Mouse (Mus musculus) neutrophil, adult 5-6 weeks (primary cell): Measurements from ENCODE around the gene Tbcb. TPM values are rescaled to one million over a fixed set of nuclear protein-coding genes. Genes with fewer than 3 reads are reported as not detected.
"Not testable (repeated sequence)": the region's sequence is repeated elsewhere in the genome, so short reads cannot be mapped to it uniquely, and the experiment has no call there.

Experiments used
- ATAC-seq: fragments of 151-379, 151-347 bp; 2 replicates; pipeline ENCODE4 v1.8.0; 2017; ENCODE audit warnings: mild to moderate bottlenecking, moderate TSS enrichment; ENCODE audit not compliant: insufficient number of reproducible peaks, poor library complexity, low FRiP score, severe bottlenecking; ENCODE audit errors: extremely low read depth
- total RNA-seq: library from RNA; stranded (forward); fragments of 200-1000 nt; gene quantifications from 2 replicates; pipeline ENCODE4 v1.2.3, GENCODE M21; 2017

Gene Tbcb
- total RNA-seq = 16.5 and 21.6 TPM in 2 replicates

DNA sequence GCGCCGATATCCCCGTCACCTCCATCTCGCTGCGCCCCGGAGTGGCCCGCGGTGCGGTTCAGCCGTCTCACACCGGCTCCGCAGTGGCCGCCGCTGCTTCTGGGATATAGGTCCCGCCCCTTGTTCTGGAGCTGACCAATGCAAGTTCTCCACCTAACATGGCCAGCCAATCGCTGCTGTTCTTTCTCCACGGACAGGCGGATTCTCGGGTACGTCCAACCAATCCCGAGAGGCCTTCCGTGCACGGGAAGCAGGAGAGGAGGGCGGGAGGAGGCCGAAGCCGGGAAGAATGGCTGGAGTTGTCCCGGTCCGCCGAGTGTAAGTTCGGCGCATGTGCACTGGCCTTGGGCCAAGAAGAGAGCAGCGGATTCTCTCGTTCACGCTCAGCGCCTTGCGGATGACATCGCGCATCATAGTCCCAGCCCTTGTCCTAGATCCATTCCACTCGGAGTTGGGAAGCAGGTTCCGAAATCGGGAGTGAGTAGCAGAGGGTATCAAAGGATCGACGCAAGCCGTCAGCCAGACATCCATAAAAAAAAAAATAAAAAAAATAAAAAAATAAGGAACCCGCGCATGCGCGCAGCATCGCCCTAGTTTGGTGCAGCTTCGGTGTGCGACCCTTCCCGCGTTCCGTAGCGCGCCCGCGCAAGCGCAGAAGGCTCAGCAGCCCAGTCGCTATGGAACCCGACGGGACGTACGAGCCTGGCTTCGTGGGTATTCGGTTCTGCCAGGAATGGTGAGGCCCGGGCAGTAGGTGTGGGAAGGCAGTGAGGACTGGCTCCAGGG lies at the start of gene Tbcb, which contains the start of gene Polr2i:
Gene Tbcb (minus strand): TSS at position 604 of the 786 bp plus-strand sequence.
Gene Polr2i (plus strand): TSS at position 280 of the 786 bp plus-strand sequence.
- ATAC-seq = peak; percentile 93

DNA sequence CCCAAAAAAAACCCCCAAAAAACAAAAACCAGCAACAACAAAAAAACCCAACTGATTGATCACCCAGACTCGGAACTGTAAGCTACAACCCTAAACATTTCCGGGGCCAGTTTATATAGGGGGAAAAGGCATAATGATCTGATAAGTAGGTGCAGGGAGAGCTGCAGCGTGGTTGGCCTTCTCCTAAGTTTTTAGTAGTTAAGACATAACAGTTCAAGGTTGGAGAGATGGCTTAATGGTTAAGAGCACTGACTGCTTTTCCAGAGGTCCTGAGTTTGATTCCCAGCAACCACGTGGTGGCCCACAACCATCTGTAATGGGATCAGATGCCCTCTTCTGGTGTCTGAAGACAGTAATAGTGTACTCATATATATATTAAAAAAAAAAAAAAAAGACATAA lies 49.5 kb upstream of the Tbcb start:
- ATAC-seq = no peak

DNA sequence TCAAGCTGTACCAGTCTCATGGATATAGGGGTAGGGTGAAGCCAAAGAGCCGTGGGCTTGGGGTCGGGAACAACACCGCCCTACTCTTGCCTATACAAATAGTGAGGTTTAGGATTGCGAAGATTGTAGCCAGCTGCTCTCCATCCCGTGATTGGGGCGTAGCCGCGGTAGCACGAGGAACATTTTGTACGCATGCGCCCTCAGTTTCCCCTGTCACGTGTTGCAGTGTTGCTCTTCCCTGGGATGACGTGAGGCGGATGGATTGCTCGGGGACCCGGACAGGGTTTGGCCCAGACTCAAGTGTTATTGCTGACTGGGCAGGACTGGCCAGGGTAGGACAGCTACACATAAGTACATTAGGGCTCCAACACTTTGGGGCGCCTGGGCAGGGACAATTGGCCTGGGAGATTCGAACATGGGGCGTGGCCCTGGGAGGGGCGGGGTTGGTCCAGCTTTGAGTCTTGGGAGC lies 48.6 kb upstream of the Tbcb start:
- ATAC-seq = peak; percentile 34

DNA sequence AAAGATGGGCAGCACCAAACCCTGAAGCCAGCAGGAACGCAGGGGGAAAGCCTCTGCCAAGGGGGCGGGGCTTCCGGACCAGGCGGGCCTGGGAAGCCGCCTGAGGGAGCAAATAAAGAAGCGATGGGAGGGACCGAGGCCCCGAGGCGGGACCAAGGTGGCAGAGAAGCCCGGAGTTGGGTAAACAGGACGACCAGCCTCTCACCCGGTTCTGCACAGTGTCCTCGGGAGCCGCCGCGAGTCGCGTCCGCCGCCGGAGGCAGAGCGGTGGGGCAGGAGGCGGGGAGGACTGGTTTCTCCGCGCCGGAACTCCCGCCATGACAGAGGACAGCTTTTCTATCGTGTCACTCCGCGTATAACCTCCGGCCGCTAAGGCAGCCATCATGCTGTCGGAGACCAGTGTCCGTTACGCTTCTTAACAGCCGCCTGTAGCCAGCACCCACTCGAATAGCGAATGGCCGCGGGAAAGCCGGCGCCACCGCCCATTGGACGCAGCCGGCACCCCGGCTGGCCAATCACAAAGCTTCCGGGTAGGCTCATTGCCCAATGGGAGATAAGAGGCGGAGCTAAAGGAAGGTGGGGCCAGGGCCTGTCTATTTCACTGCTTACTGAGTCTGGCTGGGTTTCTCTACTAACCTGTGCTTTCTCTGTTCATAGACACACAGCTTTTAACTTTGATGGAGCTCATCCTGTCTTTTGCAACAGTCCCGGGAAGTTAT lies 48.0 kb upstream of the Tbcb start, which contains the start of the genes Thap8 and Wdr62:
Gene Thap8 (plus strand): TSS at position 144 of the 719 bp plus-strand sequence.
Gene Wdr62 (minus strand): TSS at position 469 of the 719 bp plus-strand sequence.
- peak; percentile 98 for ATAC-seq

DNA sequence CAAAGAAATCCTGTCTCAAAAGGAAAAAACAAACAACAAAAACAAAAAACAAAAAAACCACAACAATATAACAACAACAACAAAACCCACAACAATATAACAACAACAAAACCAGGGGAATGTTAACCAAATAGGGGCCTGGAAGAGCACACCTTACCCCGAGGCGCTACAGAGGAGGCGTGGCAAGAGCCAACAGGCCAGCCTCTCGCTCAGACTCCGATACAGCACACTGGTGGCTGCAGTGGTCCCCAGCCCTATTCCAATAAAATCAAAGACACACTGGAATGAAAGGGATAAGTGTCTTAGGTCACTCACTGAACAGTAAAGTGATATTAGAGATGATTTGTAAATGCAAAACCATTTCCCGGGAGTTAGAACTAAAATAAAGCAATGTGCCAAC lies 47.5 kb upstream of the Tbcb start:
- no peak for ATAC-seq

DNA sequence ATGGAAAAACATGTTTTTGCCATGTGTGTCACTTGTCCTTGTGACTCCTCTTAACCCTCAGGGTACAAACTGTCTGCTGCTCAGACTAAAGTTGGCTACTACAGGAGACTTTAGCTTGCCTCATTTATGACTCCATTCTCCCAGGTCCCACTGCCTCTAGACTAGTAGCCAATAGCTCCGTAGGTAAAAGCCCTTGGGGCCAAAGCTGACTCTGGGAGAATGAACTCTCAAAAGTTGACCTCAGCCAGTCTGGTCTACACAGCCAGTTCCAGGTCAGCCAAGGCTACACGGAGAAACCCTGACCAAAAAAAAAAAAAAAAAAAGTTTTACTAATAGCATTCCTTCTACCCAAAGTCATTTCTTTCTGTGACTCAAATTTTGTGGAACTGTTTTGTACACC lies 46.8 kb upstream of the Tbcb start:
- ATAC-seq = no peak

DNA sequence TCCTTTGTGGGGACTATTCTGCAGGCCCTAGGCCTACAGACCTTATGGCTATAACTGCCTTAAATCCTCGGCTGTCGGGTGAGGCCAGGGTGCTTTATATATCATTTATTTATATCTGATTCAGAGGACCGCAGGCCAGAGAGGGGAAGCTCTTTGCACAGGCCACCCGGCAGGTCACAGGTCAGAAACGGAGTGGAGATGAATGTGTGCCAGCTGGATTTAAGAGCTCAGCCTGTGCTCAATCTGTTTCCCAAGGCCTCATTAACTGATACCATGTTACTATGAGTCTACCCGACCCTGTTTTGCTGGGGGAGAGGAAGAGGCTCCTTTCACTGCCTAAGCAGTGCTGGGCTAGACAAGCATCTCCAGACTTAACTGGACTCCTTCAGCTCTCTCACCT lies 42.3 kb upstream of the Tbcb start:
- no peak for ATAC-seq

DNA sequence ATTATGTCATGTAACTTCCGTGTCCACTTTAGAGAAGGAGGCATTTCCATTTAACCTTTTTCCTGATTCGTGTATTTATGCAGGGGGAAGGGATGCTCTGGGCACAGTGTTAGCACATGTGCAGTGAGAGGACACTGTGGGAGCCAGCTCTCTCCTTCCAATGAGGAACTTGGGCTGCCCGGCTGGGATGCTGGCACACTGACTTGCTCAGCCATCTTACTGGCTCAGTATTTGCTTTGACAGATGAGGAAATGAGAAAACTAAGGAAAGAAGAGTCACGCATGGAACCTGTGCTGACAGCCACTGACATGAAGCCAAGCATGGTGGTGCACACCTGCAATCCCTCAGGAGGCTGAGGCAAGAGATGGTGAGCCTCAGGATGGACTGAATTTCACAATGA lies 37.6 kb upstream of the Tbcb start:
- no peak for ATAC-seq

DNA sequence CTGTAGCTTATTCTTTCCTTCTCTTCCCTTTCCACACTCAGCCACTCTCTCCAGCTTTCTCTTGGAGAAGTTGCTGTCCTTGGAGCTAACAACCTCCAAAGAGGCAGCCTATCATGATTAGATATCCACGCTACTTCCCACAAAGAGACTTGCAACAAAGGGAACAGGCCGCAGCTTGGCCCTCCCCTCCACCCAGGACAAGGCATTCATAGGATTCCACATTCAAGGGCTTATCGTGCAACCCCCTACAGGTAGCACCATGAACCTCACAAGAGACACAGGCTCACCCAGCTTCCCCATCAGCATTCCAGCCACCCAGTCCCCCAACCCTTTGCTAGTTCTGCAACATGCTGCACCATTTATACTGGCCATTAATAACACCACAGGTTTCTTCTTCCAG lies 34.7 kb upstream of the Tbcb start:
- no peak for ATAC-seq

DNA sequence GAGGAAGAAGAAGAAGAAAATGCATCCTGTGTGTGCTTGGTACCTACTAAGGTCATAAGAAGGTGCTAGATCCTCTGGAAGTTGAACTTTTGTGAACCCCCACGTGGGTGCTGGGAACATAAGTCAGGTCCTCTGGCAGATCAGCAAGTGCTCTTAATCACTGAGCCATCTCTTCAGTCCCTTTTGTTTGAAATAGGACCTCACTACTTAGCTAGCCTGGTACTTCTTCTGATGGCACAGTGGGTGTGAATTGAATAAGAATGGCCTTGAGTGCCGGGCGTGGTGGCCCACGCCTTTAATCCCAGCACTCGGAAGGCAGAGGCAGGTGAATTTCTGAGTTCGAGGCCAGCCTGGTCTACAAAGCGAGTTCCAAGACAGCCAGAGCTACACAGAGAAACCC lies 33.9 kb upstream of the Tbcb start:
- no peak for ATAC-seq

DNA sequence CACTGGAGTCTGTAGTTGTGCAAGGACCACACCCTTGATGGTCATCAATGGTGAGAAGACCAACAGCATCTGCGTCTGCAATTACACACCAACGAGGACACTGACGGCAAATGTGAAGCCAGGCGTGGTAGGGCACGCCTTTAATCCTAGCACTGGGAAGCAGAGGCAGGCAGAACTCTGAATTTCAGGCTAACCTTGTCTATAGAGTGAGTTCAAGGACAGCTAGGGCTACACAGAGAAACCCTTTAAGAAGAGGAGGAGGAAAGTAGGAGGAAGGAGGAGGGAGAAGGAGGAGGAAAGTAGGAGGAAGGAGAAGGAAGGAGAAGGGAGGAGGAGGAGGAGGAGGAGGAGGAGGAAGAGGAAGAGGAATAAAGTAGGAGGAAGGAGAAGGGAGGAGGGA lies 33.5 kb upstream of the Tbcb start:
- no peak for ATAC-seq

DNA sequence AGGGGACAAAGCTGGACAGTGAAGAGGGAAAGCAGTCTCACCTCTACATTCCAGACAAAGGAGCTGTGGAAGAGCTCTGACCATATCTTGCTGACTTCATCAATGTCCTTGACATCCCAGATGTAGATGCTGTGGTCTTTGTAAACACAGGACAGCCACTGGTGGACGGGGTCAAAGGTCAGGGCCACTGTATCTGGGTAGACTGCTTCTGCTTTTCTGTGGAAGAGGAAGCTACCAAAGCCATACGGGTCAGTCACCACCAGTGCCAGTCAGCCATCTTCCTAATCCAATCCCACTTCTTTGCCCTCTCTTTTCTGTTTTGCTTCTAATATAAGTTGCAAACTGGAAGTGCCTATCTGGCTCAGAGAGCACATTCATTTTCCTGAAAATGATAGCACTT lies 33.0 kb upstream of the Tbcb start:
- ATAC-seq = peak; percentile 18; the same call in 1 of the 2 replicates

DNA sequence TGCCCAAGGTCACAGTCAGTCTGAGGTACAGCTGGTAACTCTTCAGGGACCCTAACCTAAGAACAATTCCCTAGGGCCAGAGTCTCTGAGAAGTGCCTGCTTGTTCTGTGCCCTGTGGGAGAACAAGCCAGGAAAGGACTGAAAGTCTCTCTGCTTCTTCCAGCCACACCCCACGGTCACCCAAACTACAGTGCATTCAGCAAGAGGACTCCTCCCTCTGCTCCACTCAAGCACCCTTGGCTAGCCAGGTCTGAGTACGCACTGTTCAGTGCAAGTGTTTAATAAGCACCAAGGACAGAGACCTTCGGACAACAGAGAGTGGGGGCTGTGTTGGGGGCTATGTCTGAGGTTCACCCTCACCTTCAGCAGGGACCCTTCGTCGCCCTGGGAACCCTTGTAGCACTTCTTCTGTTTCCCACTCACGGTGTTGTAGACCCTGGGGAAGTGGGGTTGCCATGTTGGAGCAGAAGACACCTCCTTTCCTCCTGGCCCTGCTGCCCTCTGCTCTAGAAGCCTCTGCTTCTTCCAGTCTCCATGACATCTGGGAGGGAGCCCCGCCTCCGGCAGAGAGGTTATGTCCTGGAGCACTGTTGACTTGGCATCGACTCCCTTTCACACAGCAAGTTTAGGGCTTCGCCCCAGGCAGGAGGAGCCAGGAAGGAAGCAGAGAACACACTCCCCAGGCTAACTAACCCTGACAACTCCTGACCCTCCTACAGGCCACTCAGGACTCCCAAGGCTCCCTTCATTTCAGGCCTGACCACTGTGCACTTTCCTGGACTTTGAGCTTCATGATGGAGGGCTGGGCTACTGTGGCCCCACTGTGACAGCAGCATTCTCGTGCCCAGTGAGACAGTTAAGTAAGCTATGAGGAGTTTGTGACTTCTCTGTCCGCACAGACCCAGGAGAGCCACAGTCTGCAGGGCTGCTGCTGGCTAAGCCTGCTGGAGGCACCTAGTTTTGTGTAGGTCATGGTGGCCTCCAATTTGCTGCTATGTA lies 20.2 kb upstream of the Tbcb start:
- ATAC-seq = no peak

DNA sequence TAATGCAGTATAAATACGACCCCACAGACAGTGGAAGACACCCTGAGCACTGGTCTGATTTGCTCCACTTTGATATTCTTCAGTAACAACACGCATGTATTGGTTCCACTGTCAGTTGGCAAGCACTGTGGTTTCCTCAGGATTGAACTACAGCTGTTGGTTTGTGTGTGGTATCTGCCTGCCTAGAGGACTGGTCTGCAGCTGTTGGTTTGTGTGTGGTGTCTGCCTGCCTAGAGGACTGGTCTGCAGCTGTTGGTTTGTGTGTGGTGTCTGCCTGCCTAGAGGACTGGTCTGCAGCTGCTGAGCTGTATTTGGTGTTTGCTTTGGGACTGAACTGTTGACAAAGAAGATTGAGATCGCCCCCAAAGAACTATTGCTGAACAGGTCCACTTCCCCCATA lies 5.3 kb upstream of the Tbcb start:
- not testable (repeated sequence) for ATAC-seq

DNA sequence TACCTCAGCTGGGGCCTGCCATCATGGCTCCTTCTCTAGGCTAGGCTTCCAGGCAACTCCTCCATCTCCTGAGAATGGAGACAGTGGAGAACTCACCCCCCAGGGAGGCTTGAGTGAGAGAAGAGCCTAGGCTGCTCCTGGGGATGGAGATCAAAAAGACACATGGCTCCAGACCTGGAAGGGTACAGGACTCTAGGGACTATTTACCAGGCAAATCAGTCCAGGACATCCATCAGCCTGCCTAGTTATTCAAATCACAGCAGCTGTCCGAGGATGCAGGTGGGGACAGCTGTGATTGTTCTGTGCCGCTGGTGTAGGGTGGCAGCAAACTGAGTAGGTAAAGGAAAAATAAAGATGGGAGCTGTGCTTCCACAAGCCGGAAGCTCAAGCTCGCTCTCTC lies 3.6 kb upstream of the Tbcb start, which contains the start of gene Ovol3:
Gene Ovol3 (minus strand): TSS at position 101 of the 400 bp plus-strand sequence.
- ATAC-seq = no peak

DNA sequence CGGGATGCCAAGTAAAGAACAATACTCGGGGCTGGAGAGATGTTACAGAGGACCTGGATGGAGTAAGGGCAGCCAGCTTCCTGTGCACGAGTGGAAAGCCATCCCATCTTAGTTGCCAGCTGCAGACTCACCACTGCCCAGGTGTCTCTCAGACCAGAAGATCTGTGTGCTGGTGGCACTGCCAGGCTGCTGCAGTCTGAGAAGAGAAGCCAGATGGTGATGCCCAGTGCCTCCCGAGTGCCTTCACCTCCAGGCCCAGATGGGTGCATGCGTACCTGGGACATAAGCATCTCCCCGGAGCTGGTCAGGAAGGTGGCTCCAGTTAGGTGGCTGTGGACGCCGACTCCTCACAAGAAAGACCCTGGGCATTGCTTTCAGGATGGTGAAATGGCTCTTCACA lies 3.0 kb upstream of the Tbcb start:
- no peak for ATAC-seq

DNA sequence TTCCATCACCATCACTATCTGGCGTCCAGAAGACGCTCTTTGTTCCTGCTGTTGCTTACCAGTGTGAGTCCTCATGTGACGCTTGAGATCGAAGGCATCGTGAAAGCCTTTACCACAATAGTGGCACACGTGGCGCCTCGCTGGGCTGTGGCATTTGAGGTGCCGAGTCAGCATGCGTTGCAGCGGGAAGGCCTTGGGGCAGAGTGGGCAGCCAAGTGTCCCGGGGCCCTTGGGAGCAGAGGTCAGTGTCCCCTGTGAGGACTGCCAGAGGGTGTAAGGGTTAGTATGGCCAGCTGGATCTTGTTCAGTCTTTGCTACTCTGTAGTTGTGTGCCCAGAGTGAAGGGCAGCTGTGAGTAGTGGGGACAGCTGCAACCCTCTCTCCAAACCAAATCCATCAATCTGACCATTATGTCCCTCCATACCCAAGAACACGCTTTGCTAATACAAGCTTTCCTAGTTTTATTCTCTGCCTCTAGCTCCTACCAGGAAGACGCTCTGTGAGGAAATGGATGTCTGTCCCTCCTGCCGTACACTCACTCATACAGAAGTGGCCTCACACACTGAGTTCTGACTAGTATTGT lies 2.3 kb upstream of the Tbcb start:
- ATAC-seq = no peak

DNA sequence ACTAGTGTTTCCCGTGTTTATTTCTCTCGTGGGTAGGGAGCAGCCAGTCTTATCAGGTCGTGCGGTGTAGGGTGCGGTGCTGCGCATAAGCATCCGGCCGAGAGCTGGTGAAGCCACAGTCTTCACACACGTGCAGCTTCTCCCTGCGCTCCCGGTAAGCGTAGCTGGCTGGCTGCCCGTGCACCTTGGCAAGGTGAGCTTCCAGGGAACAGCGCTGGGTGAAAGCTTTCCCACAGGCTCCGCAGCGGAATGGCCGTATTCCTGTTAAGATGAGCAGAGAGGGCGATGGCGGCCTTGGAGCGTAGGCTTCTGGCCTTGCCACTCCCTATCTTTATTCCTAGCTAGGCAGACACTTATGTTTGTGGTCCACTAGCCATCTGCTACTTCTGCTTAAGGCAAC lies 1.3 kb upstream of the Tbcb start:
- no peak for ATAC-seq
